Mouse (Mus musculus) myocyte (in vitro differentiated cells): ENCODE measurements around the gene Gpr62. TPM values are rescaled to one million over a fixed set of nuclear protein-coding genes. Genes with fewer than 3 reads are reported as not detected.

Experiments
- H3K27me3 ChIP-seq: one replicate; pipeline ENCODE4 v1.6.1; 2011; ENCODE audit not compliant: control insufficient read depth, insufficient read depth, insufficient read length
- H3K36me3 ChIP-seq: one replicate; pipeline ENCODE4 v1.6.1; 2011; ENCODE audit not compliant: control insufficient read depth, insufficient read depth
- H3K4me2 ChIP-seq: one replicate; pipeline ENCODE4 v1.6.1; 2011; ENCODE audit warnings: low read depth, control low read depth
- H3K4me3 ChIP-seq: one replicate; pipeline ENCODE4 v1.5.1; 2011; ENCODE audit warnings: mild to moderate bottlenecking, control low read depth, moderate library complexity
- H3K79me2 ChIP-seq: one replicate; pipeline ENCODE4 v1.6.1; 2011; ENCODE audit not compliant: control insufficient read depth, insufficient read depth
- H3ac ChIP-seq: one replicate; pipeline ENCODE4 v1.6.1; 2011; ENCODE audit not compliant: control insufficient read depth, insufficient read length
- CEBPB ChIP-seq: IDR thresholded peaks from 2 replicates; pipeline ENCODE4 v1.6.1; 2011; ENCODE audit warnings: mild to moderate bottlenecking, moderate library complexity; ENCODE audit not compliant: poor library complexity, insufficient read depth, severe bottlenecking
- E2F4 ChIP-seq: IDR thresholded peaks from one replicate; pipeline ENCODE4 v1.6.1; 2011; ENCODE audit warnings: mild to moderate bottlenecking, control low read depth, moderate library complexity; ENCODE audit not compliant: insufficient read depth
- MAX ChIP-seq: IDR thresholded peaks from one replicate; pipeline ENCODE4 v1.6.1; 2011; ENCODE audit warnings: low read depth, mild to moderate bottlenecking, control low read depth
- MYOD1 ChIP-seq, 3 experiments: IDR thresholded peaks; one replicate each; pipeline ENCODE4 v1.6.1; 2011; ENCODE audit warnings: control low read depth in 2 of 3, low read depth in 2 of 3, mild to moderate bottlenecking in 2 of 3, moderate library complexity in 1 of 3; ENCODE audit not compliant: insufficient read length in 2 of 3, control insufficient read depth in 1 of 3
- MYOG ChIP-seq, 3 experiments: IDR thresholded peaks; one replicate each; pipeline ENCODE4 v1.6.1; 2011; ENCODE audit warnings: control low read depth in 2 of 3, low read depth in 2 of 3, mild to moderate bottlenecking in 2 of 3; ENCODE audit not compliant: insufficient read length in 2 of 3, control insufficient read depth in 1 of 3, insufficient read depth in 1 of 3
- POLR2A ChIP-seq: IDR thresholded peaks from one replicate; pipeline ENCODE4 v1.6.1; 2011; ENCODE audit warnings: low read depth, mild to moderate bottlenecking, control low read depth, moderate library complexity; ENCODE audit not compliant: insufficient read length
- POLR2AphosphoS2 ChIP-seq: IDR thresholded peaks from one replicate; pipeline ENCODE4 v1.6.1; 2011; ENCODE audit warnings: low read depth, control low read depth; ENCODE audit not compliant: insufficient read length
- REST ChIP-seq: IDR thresholded peaks from one replicate; pipeline ENCODE4 v1.6.1; 2011; ENCODE audit warnings: mild to moderate bottlenecking, control low read depth, moderate library complexity; ENCODE audit not compliant: insufficient read depth, insufficient read length
- SRF ChIP-seq: IDR thresholded peaks from one replicate; pipeline ENCODE4 v1.6.1; 2011; ENCODE audit warnings: low read depth; ENCODE audit not compliant: control insufficient read depth, insufficient read length
- TCF12 ChIP-seq: IDR thresholded peaks from one replicate; pipeline ENCODE4 v1.6.1; 2011; ENCODE audit warnings: mild to moderate bottlenecking, control low read depth; ENCODE audit not compliant: poor library complexity, insufficient read depth, severe bottlenecking
- TCF3 ChIP-seq: IDR thresholded peaks from one replicate; pipeline ENCODE4 v1.6.1; 2011; ENCODE audit warnings: low read depth, control low read depth; ENCODE audit not compliant: insufficient read length
- USF1 ChIP-seq: IDR thresholded peaks from one replicate; pipeline ENCODE4 v1.6.1; 2011; ENCODE audit warnings: low read depth, mild to moderate bottlenecking, control low read depth, moderate library complexity
- polyA plus RNA-seq: library from polyadenylated mRNA; unstranded; fragments of >200 nt; fragmentation: generic; extraction: Trizol; gene quantifications from one replicate; pipeline ENCODE4 v1.2.1, GENCODE M21; 2012; ENCODE audit warnings: missing spikeins

Gpr62 gene
- polyA plus RNA-seq, 1 experiment, result 0.46 TPM

DNA sequence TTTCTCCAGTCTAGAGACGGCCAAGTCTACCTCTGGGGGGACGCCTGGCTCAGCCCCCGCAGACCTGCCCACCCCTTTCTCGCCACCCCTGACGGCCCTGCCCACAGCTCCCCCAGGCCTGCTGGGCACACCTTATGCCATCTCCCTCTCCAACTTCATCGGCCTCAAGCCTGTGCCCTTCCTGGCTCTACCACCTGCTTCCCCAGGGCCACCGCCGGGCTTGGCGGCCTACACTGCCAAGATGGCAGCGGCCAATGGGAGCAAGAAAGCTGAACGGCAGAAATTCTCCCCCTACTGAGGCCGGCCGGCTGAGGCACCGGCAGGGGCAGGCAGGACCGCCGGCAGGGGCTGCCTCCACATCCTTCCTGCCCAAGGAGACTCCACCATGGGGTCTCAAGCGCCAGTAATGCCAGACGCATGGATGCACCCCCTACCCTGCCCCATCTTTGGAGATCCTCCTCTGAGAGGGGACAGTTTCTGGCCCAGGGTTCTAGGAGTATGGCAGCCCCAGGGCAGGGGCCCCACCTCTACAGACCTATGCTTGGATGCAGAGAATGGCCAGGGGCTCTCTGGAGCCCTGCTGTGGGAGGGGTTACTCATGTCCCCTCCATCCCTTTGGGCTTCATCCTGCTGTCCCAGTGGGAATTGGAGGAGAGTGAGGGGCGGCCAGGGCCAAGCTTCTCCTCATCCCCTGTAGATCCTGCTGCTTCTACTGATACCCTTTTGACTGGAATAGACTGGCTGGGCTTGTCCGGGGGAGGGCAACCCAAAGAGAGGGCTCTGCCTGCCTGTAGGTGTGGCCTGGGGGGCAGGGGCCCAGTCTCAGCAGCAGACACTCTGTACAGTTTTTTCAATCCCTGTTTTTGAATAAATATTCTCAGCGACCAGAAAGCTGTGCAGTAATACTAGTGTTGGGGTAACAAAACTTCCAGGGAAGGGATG lies 2.3 kb downstream of the Gpr62 start:
- Histone ChIP-seq H3K4me2 (no peak overlapping the region), H3ac (no peak overlapping the region), H3K4me3 (no peak overlapping the region), H3K36me3 (peaks cover 13% of the 10 kb centered on the region), H3K27me3 (no peaks in the 10 kb centered on the region), H3K79me2 (peaks cover 19% of the 10 kb centered on the region)
- TF ChIP-seq MAX (no peak), TCF12 (no peak), MYOG (IDR thresholded peaks at IDR 0.05; ENCODE audit: control insufficient read depth in 1 of 3, insufficient read depth in 1 of 3, insufficient read length in 2 of 3, low read depth in 2 of 3) (no peak), SRF (no peak), E2F4 (no peak), USF1 (no peak), CEBPB (no peak), TCF3 (no peak), REST (no peak), POLR2AphosphoS2 (no peak), POLR2A (no peak)

DNA sequence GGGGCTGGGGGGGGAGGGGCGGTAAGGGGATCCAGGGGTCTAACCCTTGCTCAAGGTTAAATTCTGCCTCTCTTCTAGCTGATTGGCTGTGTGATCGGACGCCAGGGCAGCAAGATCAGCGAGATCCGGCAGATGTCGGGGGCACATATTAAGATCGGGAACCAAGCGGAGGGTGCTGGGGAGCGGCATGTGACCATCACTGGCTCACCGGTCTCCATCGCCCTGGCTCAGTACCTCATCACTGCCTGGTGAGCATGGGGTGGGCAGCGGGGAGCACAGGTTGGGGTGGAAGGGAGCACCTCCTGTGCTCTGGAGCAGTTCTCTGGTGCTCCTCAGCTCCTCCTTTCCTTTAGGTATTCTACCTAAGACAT lies 3.3 kb downstream of the Gpr62 start:
- H3ac ChIP-seq, result no peak overlapping the region
- H3K36me3 ChIP-seq, result peaks cover 13% of the 10 kb centered on the region
- TF ChIP-seq USF1, result no peak
- peak; percentile 32 for TF ChIP-seq POLR2A
- H3K27me3 ChIP-seq, result no peaks in the 10 kb centered on the region
- no peak overlapping the region for H3K4me3 ChIP-seq
- no peak overlapping the region for H3K4me2 ChIP-seq
- peaks cover 28% of the 10 kb centered on the region for H3K79me2 ChIP-seq

DNA sequence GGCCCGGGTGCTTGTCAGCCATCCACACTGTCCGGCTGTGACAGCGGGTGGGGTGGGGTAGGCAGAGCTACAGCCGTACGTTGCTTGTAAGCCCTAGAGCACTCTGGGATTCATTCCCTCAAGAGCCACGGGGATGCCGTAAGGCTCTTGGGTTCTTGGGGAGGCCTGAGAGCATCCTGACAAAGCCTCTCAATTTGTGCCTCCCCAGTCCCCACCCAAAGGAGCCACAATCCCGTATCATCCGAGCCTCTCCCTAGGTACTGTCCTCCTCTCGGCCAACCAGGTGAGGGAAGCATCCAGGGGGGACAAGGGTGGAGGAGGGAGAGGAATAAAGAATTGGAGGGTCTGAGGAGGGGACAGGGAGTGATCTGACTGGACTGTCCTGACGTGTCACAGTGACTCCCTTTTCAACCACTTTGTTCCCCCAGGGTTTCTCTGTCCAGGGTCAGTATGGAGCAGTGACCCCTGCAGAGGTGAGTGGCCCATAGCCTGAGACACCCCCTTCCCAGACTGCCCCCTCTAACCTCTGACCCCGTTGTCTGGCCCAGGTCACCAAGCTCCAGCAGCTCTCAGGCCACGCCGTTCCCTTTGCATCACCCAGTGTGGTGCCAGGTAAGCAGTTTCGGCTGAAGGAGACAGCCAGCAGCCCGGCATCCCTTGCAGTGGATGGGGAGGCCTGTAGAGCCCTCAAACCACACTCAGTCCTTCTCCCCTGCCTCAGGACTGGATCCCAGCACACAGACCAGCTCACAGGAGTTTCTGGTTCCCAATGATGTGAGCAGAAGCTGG lies 3.9 kb downstream of the Gpr62 start:
- H3K4me3 ChIP-seq, result no peak overlapping the region
- peaks cover 34% of the 10 kb centered on the region for H3K79me2 ChIP-seq
- no peaks in the 10 kb centered on the region for H3K27me3 ChIP-seq
- H3K4me2 ChIP-seq, result no peak overlapping the region
- H3ac ChIP-seq, result no peak overlapping the region
- TF ChIP-seq MYOG (IDR thresholded peaks at IDR 0.05; ENCODE audit: control insufficient read depth in 1 of 3, insufficient read depth in 1 of 3, insufficient read length in 2 of 3, low read depth in 2 of 3) (no peak), MYOD1 (IDR thresholded peaks at IDR 0.05; ENCODE audit: control insufficient read depth in 1 of 3, insufficient read length in 2 of 3, low read depth in 2 of 3) (no peak), MAX (no peak), E2F4 (no peak), USF1 (no peak), POLR2AphosphoS2 (no peak), SRF (no peak), TCF12 (no peak), CEBPB (no peak), REST (no peak), POLR2A (no peak), TCF3 (no peak)
- peaks cover 13% of the 10 kb centered on the region for H3K36me3 ChIP-seq

GRCm38 (mm10) chr9:106461026-106461415 lies 4.7 kb downstream of the Gpr62 start:
- peaks cover 13% of the 10 kb centered on the region for H3K36me3 ChIP-seq

More at GRCm38 (mm10) chr9:106461026-106461415, 4.7 kb downstream of the Gpr62 start:
- H3K4me2 ChIP-seq, result no peak overlapping the region
- H3K4me3 ChIP-seq, result no peak overlapping the region
- H3K27me3 ChIP-seq, result no peaks in the 10 kb centered on the region
- no peak overlapping the region for H3ac ChIP-seq
- no peak for TF ChIP-seq TCF3
- TF ChIP-seq E2F4, result no peak
- no peak for TF ChIP-seq MYOD1 (IDR thresholded peaks at IDR 0.05; ENCODE audit: control insufficient read depth in 1 of 3, insufficient read length in 2 of 3, low read depth in 2 of 3)
- no peak for TF ChIP-seq MAX
- no peak for TF ChIP-seq POLR2A
- no peak for TF ChIP-seq POLR2AphosphoS2
- no peak for TF ChIP-seq TCF12
- no peak for TF ChIP-seq CEBPB
- TF ChIP-seq SRF, result no peak
- no peak for TF ChIP-seq USF1
- TF ChIP-seq REST, result no peak
- no peak for TF ChIP-seq MYOG (IDR thresholded peaks at IDR 0.05; ENCODE audit: control insufficient read depth in 1 of 3, insufficient read depth in 1 of 3, insufficient read length in 2 of 3, low read depth in 2 of 3)
- peaks cover 42% of the 10 kb centered on the region for H3K79me2 ChIP-seq
